Mouse (Mus musculus): Measurements from ENCODE around the gene BC049715.

DNA sequence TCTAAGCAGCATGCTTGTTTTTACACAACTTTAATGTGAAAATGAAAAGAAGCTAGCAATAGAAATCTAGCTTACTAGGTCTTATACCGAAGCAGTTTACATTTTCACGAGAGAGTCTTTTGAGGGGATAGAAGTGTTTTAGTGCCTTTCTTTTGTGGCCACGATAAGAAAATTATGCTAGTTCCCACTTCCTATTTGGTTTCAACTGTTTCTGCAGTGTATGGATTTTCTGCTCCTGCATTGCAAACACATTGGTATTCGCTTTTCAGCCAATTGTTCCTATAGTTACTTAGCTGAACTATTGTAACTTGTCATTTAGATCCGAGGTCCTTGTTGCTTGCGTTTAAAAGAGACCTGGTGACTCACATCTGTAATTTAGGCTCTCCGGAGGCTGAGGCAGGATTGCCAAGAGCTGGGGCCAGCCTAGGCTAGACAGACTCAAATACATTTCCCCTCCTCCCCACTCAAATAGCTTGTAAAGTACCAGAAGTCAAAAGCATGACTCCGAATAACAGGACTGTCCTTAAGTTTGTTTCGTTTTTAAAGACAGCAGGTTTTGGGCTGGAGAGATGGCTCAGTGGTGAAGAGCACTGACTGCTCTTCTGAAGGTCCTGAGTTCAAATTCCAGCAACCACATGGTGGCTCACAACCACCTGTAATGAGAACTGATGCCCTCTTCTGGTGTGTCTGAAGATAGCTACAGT is 22.6 kb upstream of the BC049715 start:
- TF ChIP-seq CTCF (IDR thresholded peaks at IDR 0.05) = no peak
- TF ChIP-seq EP300 (IDR thresholded peaks at IDR 0.05; ENCODE audit: insufficient read depth, low read depth, low read length) = no peak
- no peak for TF ChIP-seq POLR2A (IDR thresholded peaks at IDR 0.05; ENCODE audit: insufficient read depth, low read depth, low read length)
